Mouse (Mus musculus) brain, embryonic 14.5 days (tissue): Measurements from ENCODE around the gene Fgfr1op2.

Experiments used
- CTCF ChIP-seq: fragments of 200-500 bp; IDR thresholded peaks from 2 replicates; pipeline ENCODE4 v1.5.1; 2012; ENCODE audit warnings: inconsistent platforms, mild to moderate bottlenecking, moderate library complexity, borderline replicate concordance; ENCODE audit not compliant: insufficient read depth, insufficient read length; ENCODE audit errors: extremely low read depth
- POLR2A ChIP-seq: fragments of 200-500 bp; IDR thresholded peaks from 2 replicates; pipeline ENCODE4 v1.6.1; 2012; ENCODE audit warnings: mild to moderate bottlenecking, inconsistent platforms, borderline replicate concordance; ENCODE audit not compliant: poor library complexity, insufficient read depth, insufficient read length, severe bottlenecking; ENCODE audit errors: extremely low read depth

GRCm38 (mm10) chr6:146634015-146634722 lies 57.2 kb downstream of the Fgfr1op2 start:
- TF ChIP-seq POLR2A (peak; percentile 77), CTCF (no peak)
